Mouse (Mus musculus): ENCODE data around the gene Gsto1. TPM values are rescaled to one million over a fixed set of nuclear protein-coding genes. Genes with fewer than 3 reads are reported as not detected.

Gsto1 gene
- polyA plus RNA-seq, 1 experiment from 2014 or later = 115 TPM

DNA sequence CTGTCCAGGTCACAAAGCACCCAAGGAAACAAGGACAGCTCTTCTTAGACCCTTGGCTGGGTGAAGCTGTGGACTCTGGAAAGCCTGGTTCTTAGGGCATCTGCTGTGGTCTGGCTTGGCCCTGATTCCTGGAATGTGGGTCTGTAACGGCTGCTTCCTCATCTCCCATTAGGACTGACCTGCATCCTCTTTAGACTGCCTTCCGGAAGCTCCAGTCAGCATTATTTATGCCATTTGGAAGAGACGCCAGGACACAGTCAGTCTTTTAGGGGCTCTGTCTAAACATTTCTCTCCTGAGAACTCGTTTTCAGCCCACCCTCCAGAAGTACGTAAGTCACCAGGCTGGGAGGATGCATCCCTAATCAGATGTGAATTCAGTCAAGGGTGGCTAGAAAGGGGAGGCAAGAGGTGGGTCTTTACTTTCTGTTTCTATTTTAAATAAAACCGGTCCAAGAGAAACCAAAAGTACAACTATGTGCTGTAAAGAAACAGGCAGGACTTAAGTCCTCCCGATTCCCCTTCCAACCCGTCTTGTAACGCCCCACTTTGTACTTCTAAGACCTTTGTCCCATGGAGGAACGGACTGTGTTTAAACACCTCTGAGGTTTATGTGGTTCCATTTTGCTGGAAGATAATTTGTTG, 35.8 kb downstream of the Gsto1 start:
- H3K9me3 ChIP-seq (ENCODE audit: control insufficient read depth, low read length) = no peaks in the 10 kb centered on the region
- H3K4me2 ChIP-seq (ENCODE audit: low read length) = no peak overlapping the region
- ATAC-seq (ENCODE audit: low FRiP score, low TSS enrichment) = no peak
- no peak overlapping the region for H3K9ac ChIP-seq (replicated peaks; ENCODE audit: low read length)
- no peak overlapping the region for H3K4me3 ChIP-seq (replicated peaks; ENCODE audit: low read depth, low read length)
- H3K27ac ChIP-seq (replicated peaks; ENCODE audit: low read depth, low read length) = no peak overlapping the region
- H3K27me3 ChIP-seq (ENCODE audit: control insufficient read depth, insufficient read depth, low read length) = no peaks in the 10 kb centered on the region
- 78% methylated on average over 10 of the region's 10 CpGs for WGBS
- no peaks in the 10 kb centered on the region for H3K4me1 ChIP-seq (ENCODE audit: control insufficient read depth, insufficient read depth, low read length)
- 0 out of 2 replicates have a peak, but pooled peaks cover 6% of the 10 kb centered on the region for H3K36me3 ChIP-seq (ENCODE audit: control insufficient read depth, insufficient read depth, low read length)
- DNase-seq = no peak

DNA sequence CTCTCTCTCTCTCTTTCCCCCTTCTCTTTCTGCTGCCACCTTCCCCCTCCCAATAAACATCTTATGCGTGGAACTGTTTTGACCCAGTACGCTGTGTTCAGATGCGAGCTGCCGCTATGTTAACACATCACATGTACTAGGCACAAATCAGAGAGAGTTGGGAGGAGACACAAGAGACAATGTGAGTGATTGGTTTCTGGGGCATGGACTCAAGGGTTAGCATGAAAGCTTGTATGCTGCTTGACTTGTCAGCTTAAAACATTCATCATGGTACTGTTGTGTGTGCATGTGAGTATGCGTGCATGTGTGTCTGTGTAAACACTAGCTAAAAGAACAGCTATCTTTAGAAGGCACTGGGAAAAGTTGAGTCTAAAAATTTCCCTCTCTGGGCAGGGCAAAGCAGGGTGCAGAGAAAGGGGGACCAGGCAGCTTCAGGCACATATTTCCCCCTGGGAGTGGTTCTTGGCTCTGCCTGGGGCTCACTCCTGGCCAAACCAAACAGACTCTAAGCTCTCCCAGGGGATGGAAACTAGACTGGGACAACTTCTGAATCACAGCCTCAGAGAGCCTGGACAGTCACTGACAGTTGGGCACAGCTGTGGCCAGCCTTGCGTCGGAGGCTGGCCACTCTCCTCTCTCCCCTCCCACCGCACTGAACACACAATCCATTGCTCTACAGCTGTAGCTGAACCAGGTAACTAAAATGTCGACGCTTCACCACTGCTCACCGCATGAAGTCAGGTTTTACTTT, 37.0 kb downstream of the Gsto1 start:
- no peak for ATAC-seq (ENCODE audit: low FRiP score, low TSS enrichment)

GRCm38 (mm10) chr19:47893092-47893491, 38.3 kb downstream of the Gsto1 start:
- Histone ChIP-seq H3K9ac (replicated peaks; ENCODE audit: low read length) (no peak overlapping the region), H3K36me3 (ENCODE audit: control insufficient read depth, insufficient read depth, low read length) (peaks cover 16% of the 10 kb centered on the region), H3K9me3 (ENCODE audit: control insufficient read depth, low read length) (no peaks in the 10 kb centered on the region), H3K4me1 (ENCODE audit: control insufficient read depth, insufficient read depth, low read length) (no peaks in the 10 kb centered on the region), H3K4me2 (ENCODE audit: low read length) (no peak overlapping the region), H3K4me3 (replicated peaks; ENCODE audit: low read depth, low read length) (no peak overlapping the region), H3K27ac (replicated peaks; ENCODE audit: low read depth, low read length) (no peak overlapping the region), H3K27me3 (ENCODE audit: control insufficient read depth, insufficient read depth, low read length) (no peaks in the 10 kb centered on the region)
- WGBS = 95% methylated on average over 6 of the region's 6 CpGs
- DNase-seq = no peak
- no peak for ATAC-seq (ENCODE audit: low FRiP score, low TSS enrichment)

More for the DNA sequence above, 37.0 kb downstream of the Gsto1 start:
- WGBS = 82% methylated on average over 11 of the region's 11 CpGs
- Histone ChIP-seq H3K4me2 (ENCODE audit: low read length) (no peak overlapping the region), H3K4me1 (ENCODE audit: control insufficient read depth, insufficient read depth, low read length) (no peaks in the 10 kb centered on the region), H3K9me3 (ENCODE audit: control insufficient read depth, low read length) (no peaks in the 10 kb centered on the region), H3K27ac (replicated peaks; ENCODE audit: low read depth, low read length) (no peak overlapping the region), H3K36me3 (ENCODE audit: control insufficient read depth, insufficient read depth, low read length) (peaks cover 9% of the 10 kb centered on the region), H3K27me3 (ENCODE audit: control insufficient read depth, insufficient read depth, low read length) (no peaks in the 10 kb centered on the region), H3K4me3 (replicated peaks; ENCODE audit: low read depth, low read length) (no peak overlapping the region), H3K9ac (replicated peaks; ENCODE audit: low read length) (no peak overlapping the region)
- DNase-seq = no peak

GRCm38 (mm10) chr19:47898472-47899079, 43.8 kb downstream of the Gsto1 start:
- H3K4me2 ChIP-seq (ENCODE audit: low read length) = no peak overlapping the region
- ATAC-seq (ENCODE audit: low FRiP score, low TSS enrichment) (no peak), DNase-seq (no peak)
- H3K27me3 ChIP-seq (ENCODE audit: control insufficient read depth, insufficient read depth, low read length) = no peaks in the 10 kb centered on the region
- H3K9ac ChIP-seq (replicated peaks; ENCODE audit: low read length) = no peak overlapping the region
- WGBS = 96% methylated on average over 8 of the region's 8 CpGs
- H3K27ac ChIP-seq (replicated peaks; ENCODE audit: low read depth, low read length) = no peak overlapping the region
- H3K36me3 ChIP-seq (ENCODE audit: control insufficient read depth, insufficient read depth, low read length) = peaks cover 16% of the 10 kb centered on the region
- no peaks in the 10 kb centered on the region for H3K9me3 ChIP-seq (ENCODE audit: control insufficient read depth, low read length)
- no peaks in the 10 kb centered on the region for H3K4me1 ChIP-seq (ENCODE audit: control insufficient read depth, insufficient read depth, low read length)
- no peak overlapping the region for H3K4me3 ChIP-seq (replicated peaks; ENCODE audit: low read depth, low read length)

- no peaks in the 10 kb centered on the region for H3K9me3 ChIP-seq (ENCODE audit: control insufficient read depth, low read length)
- peaks cover 10% of the 10 kb centered on the region for H3K36me3 ChIP-seq (ENCODE audit: control insufficient read depth, insufficient read depth, low read length)
- H3K4me3 ChIP-seq (replicated peaks; ENCODE audit: low read depth, low read length) = no peak overlapping the region
- H3K4me1 ChIP-seq (ENCODE audit: control insufficient read depth, insufficient read depth, low read length) = no peaks in the 10 kb centered on the region
- ATAC-seq (ENCODE audit: low FRiP score, low TSS enrichment) (no peak), DNase-seq (no peak)
- no peak overlapping the region for H3K4me2 ChIP-seq (ENCODE audit: low read length)
- WGBS = 67% methylated on average over 6 of the region's 6 CpGs
- no peaks in the 10 kb centered on the region for H3K27me3 ChIP-seq (ENCODE audit: control insufficient read depth, insufficient read depth, low read length)
- H3K9ac ChIP-seq (replicated peaks; ENCODE audit: low read length) = no peak overlapping the region
- H3K27ac ChIP-seq (replicated peaks; ENCODE audit: low read depth, low read length) = no peak overlapping the region
These were observed 45.2 kb downstream of the Gsto1 start for GRCm38 (mm10) chr19:47900012-47900411.

DNA sequence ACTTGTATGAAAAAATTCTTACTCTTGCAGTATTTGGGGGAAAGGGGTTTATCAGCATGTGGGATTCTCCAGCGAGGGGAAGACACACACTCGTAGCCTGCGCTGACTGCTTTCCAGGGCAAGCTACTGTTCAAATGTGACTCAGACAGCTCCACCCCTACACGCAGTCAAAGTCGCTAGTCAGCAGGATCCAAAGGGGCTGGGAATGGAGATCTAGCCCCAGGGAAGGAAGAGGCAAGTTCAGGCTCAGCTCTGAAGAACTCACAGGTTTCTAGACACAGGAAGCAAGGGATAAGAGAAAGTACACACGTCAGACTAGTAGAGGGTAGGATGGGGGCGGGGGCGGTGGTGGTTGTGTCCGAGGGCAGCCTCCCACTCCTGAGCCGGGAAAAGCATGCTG, 45.8 kb downstream of the Gsto1 start:
- Histone ChIP-seq H3K9ac (replicated peaks; ENCODE audit: low read length) (no peak overlapping the region), H3K27ac (replicated peaks; ENCODE audit: low read depth, low read length) (no peak overlapping the region), H3K4me2 (ENCODE audit: low read length) (no peak overlapping the region), H3K4me1 (ENCODE audit: control insufficient read depth, insufficient read depth, low read length) (no peaks in the 10 kb centered on the region), H3K9me3 (ENCODE audit: control insufficient read depth, low read length) (no peaks in the 10 kb centered on the region), H3K36me3 (ENCODE audit: control insufficient read depth, insufficient read depth, low read length) (peaks cover 10% of the 10 kb centered on the region), H3K4me3 (replicated peaks; ENCODE audit: low read depth, low read length) (no peak overlapping the region), H3K27me3 (ENCODE audit: control insufficient read depth, insufficient read depth, low read length) (no peaks in the 10 kb centered on the region)
- no peak for ATAC-seq (ENCODE audit: low FRiP score, low TSS enrichment)
- no peak for DNase-seq
- 87% methylated on average over 10 of the region's 10 CpGs for WGBS

GRCm38 (mm10) chr19:47902316-47903201, 47.8 kb downstream of the Gsto1 start:
- H3K27me3 ChIP-seq (ENCODE audit: control insufficient read depth, insufficient read depth, low read length) = no peaks in the 10 kb centered on the region
- H3K36me3 ChIP-seq (ENCODE audit: control insufficient read depth, insufficient read depth, low read length) = no peaks in the 10 kb centered on the region
- no peaks in the 10 kb centered on the region for H3K4me1 ChIP-seq (ENCODE audit: control insufficient read depth, insufficient read depth, low read length)
- no peaks in the 10 kb centered on the region for H3K9me3 ChIP-seq (ENCODE audit: control insufficient read depth, low read length)
- 76% methylated on average over 13 of the region's 13 CpGs for WGBS
- DNase-seq = peak; percentile 23
- H3K9ac ChIP-seq (replicated peaks; ENCODE audit: low read length) = no peak overlapping the region
- no peak for ATAC-seq (ENCODE audit: low FRiP score, low TSS enrichment)
- no peak overlapping the region for H3K4me2 ChIP-seq (ENCODE audit: low read length)
- H3K27ac ChIP-seq (replicated peaks; ENCODE audit: low read depth, low read length) = no peak overlapping the region
- no peak overlapping the region for H3K4me3 ChIP-seq (replicated peaks; ENCODE audit: low read depth, low read length)

GRCm38 (mm10) chr19:47903679-47904078, 48.9 kb downstream of the Gsto1 start:
- Histone ChIP-seq H3K9me3 (ENCODE audit: control insufficient read depth, low read length) (no peaks in the 10 kb centered on the region), H3K27me3 (ENCODE audit: control insufficient read depth, insufficient read depth, low read length) (no peaks in the 10 kb centered on the region), H3K27ac (replicated peaks; ENCODE audit: low read depth, low read length) (no peak overlapping the region), H3K36me3 (ENCODE audit: control insufficient read depth, insufficient read depth, low read length) (no peaks in the 10 kb centered on the region), H3K4me2 (ENCODE audit: low read length) (no peak overlapping the region), H3K9ac (replicated peaks; ENCODE audit: low read length) (no peak overlapping the region), H3K4me1 (ENCODE audit: control insufficient read depth, insufficient read depth, low read length) (peaks cover 2% of the 10 kb centered on the region), H3K4me3 (replicated peaks; ENCODE audit: low read depth, low read length) (no peak overlapping the region)
- WGBS = 65% methylated on average over 4 of the region's 4 CpGs
- no peak for DNase-seq
- no peak for ATAC-seq (ENCODE audit: low FRiP score, low TSS enrichment)

Measured in midbrain, embryonic 14.5 days (tissue).